Comparison of ENCODE assay signal across 19 mouse cellular contexts in the genomic region with DNA sequence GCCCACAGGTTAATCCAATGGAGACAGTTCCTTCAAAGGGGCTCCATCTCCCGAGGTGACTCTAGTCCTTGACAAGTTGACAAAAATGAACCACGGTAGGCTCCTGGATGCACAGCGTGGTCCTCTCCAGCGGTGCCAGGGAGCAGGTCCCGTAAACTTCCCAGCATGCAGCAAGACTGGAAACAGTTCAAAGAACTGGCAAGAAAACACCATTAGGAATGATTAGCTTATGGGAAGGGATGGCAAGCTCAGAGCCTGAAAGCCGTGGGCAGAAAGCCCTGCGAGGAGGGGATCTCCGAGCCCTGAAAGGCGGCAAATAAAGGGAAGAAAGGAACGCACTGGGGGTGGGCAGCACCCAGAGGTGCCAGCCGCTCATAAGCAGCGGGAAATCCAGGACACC.
A peak's percentile ranks its signal among the peaks of the same experiment; 100 is the strongest.
DNase-seq lines count a peak whose midpoint lies in the region; ATAC-seq and TF ChIP-seq lines count a peak whose summit lies in the region.
"Had no signal": no experiment of that assay in that cellular context is flagged by ENCODE, and none has a peak within 500 bp of the region (broad histone marks: within the 10 kb centered on the region; RNA-seq: fewer than 3 reads in every experiment).

No protein-coding gene starts in this region.

- peaks cover 12% of the 10 kb centered on the region for H3K4me1 ChIP-seq in hindbrain, embryonic 15.5 days (replicated peaks)
- H3K4me1 ChIP-seq in hindbrain, embryonic 12.5 days: peaks cover 21% of the 10 kb centered on the region
- 0 out of 2 replicates have a peak, but pooled peaks cover 3% of the 10 kb centered on the region for H3K4me1 ChIP-seq in forebrain, postnatal 0 days (ENCODE audit: insufficient read depth)
- H3K4me1 ChIP-seq in thymus, adult 2 months (replicated peaks; ENCODE audit: control insufficient read depth, insufficient read depth, low read length): peaks cover 18% of the 10 kb centered on the region

- DNase-seq in frontal cortex, postnatal 36 days (ENCODE audit: low spot score in 2 of 2): no peak
- peak; percentile 87 for DNase-seq in brain, embryonic 14.5 days (ENCODE audit: low read depth)
- DNase-seq in forebrain, postnatal 0 days: peak; percentile 35
- DNase-seq in thymus, adult 2 months: no peak
- DNase-seq in urinary bladder, postnatal 14 days (ENCODE audit: low spot score): no peak
- DNase-seq: adrenal gland, postnatal 14 days; cerebellum, adult 18-20 months; cerebellum, adult 9-11 months; cerebellum, postnatal 36 days; gastrocnemius, postnatal 36 days; heart, adult 18-20 months; heart, postnatal 10 days; kidney, adult 11 months; kidney, adult 9 months had no signal

- H3K4me2 ChIP-seq in hindbrain, embryonic 15.5 days: peak overlapping the region; percentile 27; the same call in 1 of the 2 replicates
- no peak overlapping the region for H3K4me2 ChIP-seq in hindbrain, embryonic 12.5 days (replicated peaks)
- peak overlapping the region; percentile 18; the same call in 1 of the 2 replicates for H3K4me2 ChIP-seq in forebrain, postnatal 0 days (ENCODE audit: low read depth)
- H3K4me2 ChIP-seq: embryonic facial prominence, embryonic 13.5 days had no signal

- no peak overlapping the region for H3K4me3 ChIP-seq in hindbrain, embryonic 15.5 days
- no peak overlapping the region for H3K4me3 ChIP-seq in hindbrain, embryonic 12.5 days
- H3K4me3 ChIP-seq in forebrain, postnatal 0 days (ENCODE audit: low read depth, low read length): no peak overlapping the region
- no peak overlapping the region for H3K4me3 ChIP-seq in thymus, adult 2 months (ENCODE audit: control insufficient read depth, insufficient read depth, low read length)
- H3K4me3 ChIP-seq: embryonic facial prominence, embryonic 13.5 days; heart, embryonic 10.5 days had no signal

- no peaks in the 10 kb centered on the region for H3K36me3 ChIP-seq in hindbrain, embryonic 15.5 days
- H3K36me3 ChIP-seq in hindbrain, embryonic 12.5 days: no peaks in the 10 kb centered on the region
- H3K36me3 ChIP-seq in forebrain, postnatal 0 days (ENCODE audit: insufficient read depth): no peaks in the 10 kb centered on the region
- no peaks in the 10 kb centered on the region for H3K36me3 ChIP-seq in thymus, adult 2 months (ENCODE audit: control insufficient read depth, insufficient read depth, low read length)
- H3K36me3 ChIP-seq: embryonic facial prominence, embryonic 13.5 days; heart, embryonic 10.5 days had no signal

- 65% methylated on average over 12 of the region's 12 CpGs for WGBS in hindbrain, embryonic 15.5 days
- WGBS in hindbrain, embryonic 12.5 days: 73% methylated on average over 12 of the region's 12 CpGs
- 40% methylated on average over 12 of the region's 12 CpGs for WGBS in forebrain, postnatal 0 days
- WGBS in thymus, adult 2 months: 96% methylated on average over 12 of the region's 12 CpGs

- TF ChIP-seq POLR2A in brain, embryonic 14.5 days (IDR thresholded peaks at IDR 0.05; ENCODE audit: borderline replicate concordance, extremely low read depth, insufficient read depth, insufficient read length, poor library complexity, severe bottlenecking): no peak
- TF ChIP-seq POLR2A in thymus, adult 2 months (IDR thresholded peaks at IDR 0.05; ENCODE audit: control insufficient read depth, extremely low read depth, insufficient read depth, low read length, poor library complexity): no peak

- H3K27ac ChIP-seq in hindbrain, embryonic 15.5 days (replicated peaks): peak overlapping the region; percentile 46; the same call in 1 of the 2 replicates
- no peak overlapping the region for H3K27ac ChIP-seq in hindbrain, embryonic 12.5 days
- no peak overlapping the region for H3K27ac ChIP-seq in forebrain, postnatal 0 days (ENCODE audit: low read depth, low read length)
- no peak overlapping the region for H3K27ac ChIP-seq in thymus, adult 2 months (ENCODE audit: control insufficient read depth, insufficient read depth, low read length)
- H3K27ac ChIP-seq: embryonic facial prominence, embryonic 13.5 days; heart, embryonic 10.5 days had no signal

- peak; percentile 31; the same call in 1 of the 2 replicates for ATAC-seq in frontal cortex, adult (ENCODE audit: low TSS enrichment)
- no peak for ATAC-seq in hindbrain, embryonic 15.5 days (ENCODE audit: low FRiP score, low read depth)
- ATAC-seq in hindbrain, embryonic 12.5 days (ENCODE audit: low FRiP score): no peak
- ATAC-seq in forebrain, postnatal 0 days: peak; percentile 16; the same call in 1 of the 2 replicates

- no peak for TF ChIP-seq CTCF in brain, embryonic 14.5 days (IDR thresholded peaks at IDR 0.05; ENCODE audit: borderline replicate concordance, extremely low read depth, insufficient read depth, insufficient read length)
- TF ChIP-seq CTCF in forebrain, postnatal 0 days (IDR thresholded peaks at IDR 0.05; ENCODE audit: low read depth): no peak
- no peak for TF ChIP-seq CTCF in thymus, adult 2 months (IDR thresholded peaks at IDR 0.05; ENCODE audit: borderline replicate concordance, control insufficient read depth, extremely low read depth, insufficient read depth, low read length, poor library complexity)

- no peak overlapping the region for H3K9ac ChIP-seq in hindbrain, embryonic 15.5 days
- H3K9ac ChIP-seq in hindbrain, embryonic 12.5 days: no peak overlapping the region
- H3K9ac ChIP-seq in forebrain, postnatal 0 days: no peak overlapping the region
- H3K9ac ChIP-seq: embryonic facial prominence, embryonic 13.5 days had no signal

- no peaks in the 10 kb centered on the region for H3K9me3 ChIP-seq in hindbrain, embryonic 15.5 days
- H3K9me3 ChIP-seq in hindbrain, embryonic 12.5 days (replicated peaks): no peaks in the 10 kb centered on the region
- no peaks in the 10 kb centered on the region for H3K9me3 ChIP-seq in forebrain, postnatal 0 days (ENCODE audit: low read length)
- H3K9me3 ChIP-seq: embryonic facial prominence, embryonic 13.5 days; heart, embryonic 10.5 days had no signal

- H3K27me3 ChIP-seq in hindbrain, embryonic 15.5 days: no peaks in the 10 kb centered on the region
- H3K27me3 ChIP-seq in hindbrain, embryonic 12.5 days: no peaks in the 10 kb centered on the region
- H3K27me3 ChIP-seq in forebrain, postnatal 0 days (ENCODE audit: insufficient read depth, low read length): no peaks in the 10 kb centered on the region
- no peaks in the 10 kb centered on the region for H3K27me3 ChIP-seq in thymus, adult 2 months (ENCODE audit: control insufficient read depth, insufficient read depth, low read length)
- H3K27me3 ChIP-seq: embryonic facial prominence, embryonic 13.5 days had no signal

Comparison
In these comparisons a context has a peak if more than half of its experiments do, and no peak if none do; other contexts are left out.
1. ATAC-seq: peak in frontal cortex, adult (single experiment) and forebrain, postnatal 0 days (single experiment); none in hindbrain, embryonic 15.5 days (single experiment) and hindbrain, embryonic 12.5 days (single experiment).
2. DNase-seq: peak in brain, embryonic 14.5 days (single experiment) and forebrain, postnatal 0 days (single experiment); none in frontal cortex, postnatal 36 days (0 of 2), thymus, adult 2 months (single experiment) and urinary bladder, postnatal 14 days (single experiment).